Mouse (Mus musculus) thymus, postnatal 36 days (tissue): ENCODE measurements around the gene Acoxl.

Source experiments
- DNase-seq, 2 experiments: peaks; one replicate each; pipeline ENCODE4 v3.0.0; 2022; ENCODE audit warnings: mixed read lengths in 2 of 2

The Acoxl gene

GRCm38 (mm10) chr2:127897718-127898117 lies 59.0 kb downstream of the Acoxl start:
- DNase-seq, result no peak

- DNase-seq, result no peak
Observed at GRCm38 (mm10) chr2:127904918-127905317, 66.2 kb downstream of the Acoxl start.

GRCm38 (mm10) chr2:127906973-127907678 lies 68.5 kb downstream of the Acoxl start:
- DNase-seq, result no peak

- no peak for DNase-seq
Observed at GRCm38 (mm10) chr2:127907679-127908042, 69.0 kb downstream of the Acoxl start.

DNA sequence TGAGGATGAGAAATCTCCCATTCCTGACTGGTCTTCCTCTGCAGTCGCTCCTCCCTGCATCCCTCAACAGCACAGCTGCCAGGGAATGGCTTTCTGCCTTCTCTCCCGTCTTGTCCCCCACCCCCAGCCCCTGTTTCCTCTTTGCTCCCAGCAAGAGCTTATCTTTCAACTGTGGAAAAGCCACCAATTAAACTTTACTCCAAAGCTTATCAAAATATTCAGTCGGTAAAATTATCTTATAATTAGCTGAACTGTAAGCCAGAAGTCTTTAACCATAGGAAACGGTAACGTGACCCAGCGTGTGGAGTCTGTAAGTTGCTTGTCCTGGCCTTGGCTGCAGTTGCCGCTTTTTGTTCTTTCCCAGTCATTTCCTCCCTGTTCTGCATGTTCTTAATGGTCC lies 70.2 kb downstream of the Acoxl start:
- DNase-seq, result no peak

DNA sequence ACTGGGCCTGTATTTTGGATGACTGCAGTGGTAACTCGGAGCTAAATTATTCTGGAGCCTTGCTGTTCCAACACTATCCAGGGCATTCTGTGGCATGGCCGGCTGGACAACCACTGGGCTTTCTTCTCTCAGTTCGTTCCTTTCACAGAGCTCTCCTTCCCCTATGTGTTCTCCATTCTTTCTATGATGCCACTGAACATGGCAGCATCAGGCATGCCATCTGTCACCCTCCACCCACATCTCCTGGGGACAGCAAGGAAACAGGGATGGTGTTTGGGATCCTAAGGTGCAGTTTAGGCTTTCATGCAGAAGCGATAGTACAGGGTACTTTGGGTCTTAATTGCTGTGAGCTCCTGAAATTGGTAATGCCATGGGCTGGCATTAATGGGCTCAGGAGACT lies 71.1 kb downstream of the Acoxl start:
- DNase-seq, result no peak

DNA sequence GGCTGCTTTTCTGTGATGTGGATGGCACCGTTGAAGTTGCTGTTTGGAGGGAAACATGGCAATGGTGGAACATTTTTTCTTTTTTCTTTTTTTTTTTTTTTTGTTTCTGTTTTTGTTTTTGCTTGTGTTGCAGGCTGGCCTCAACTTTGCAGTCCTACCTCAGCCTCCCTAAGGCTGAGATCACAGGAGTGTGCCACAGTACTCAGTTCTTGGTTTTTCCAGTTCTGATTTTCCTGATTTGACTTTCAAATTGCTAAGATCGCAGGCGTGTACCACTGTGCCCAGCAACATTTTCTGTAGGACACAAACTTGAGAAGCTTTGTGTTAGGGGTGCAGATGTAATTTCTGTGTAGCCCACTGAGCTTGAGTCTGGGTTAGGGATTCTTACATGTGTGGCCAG lies 72.9 kb downstream of the Acoxl start:
- DNase-seq, result no peak

DNA sequence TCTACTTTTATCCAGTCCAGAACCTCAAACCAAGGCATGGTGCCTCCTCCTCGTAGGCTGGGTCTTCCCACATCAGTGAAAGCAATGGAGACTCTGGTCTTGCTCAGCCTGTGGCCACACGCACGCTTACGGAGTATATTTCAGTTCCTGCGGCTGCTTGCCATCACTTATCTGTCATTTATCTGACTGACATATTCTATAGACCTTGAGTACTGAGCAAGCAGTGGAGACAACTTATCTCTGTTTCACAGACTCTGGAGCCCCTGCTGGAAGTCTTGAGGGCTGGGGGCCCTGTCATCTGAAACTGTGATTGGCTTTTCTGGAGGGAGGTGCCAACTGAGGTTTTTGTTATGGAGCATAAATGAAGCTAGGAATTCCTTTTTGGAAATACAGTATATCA lies 75.4 kb downstream of the Acoxl start:
- no peak for DNase-seq

- DNase-seq, result peak; percentile 68 to 74
Observed at GRCm38 (mm10) chr2:127916804-127917410, 78.2 kb downstream of the Acoxl start.

- DNase-seq, result no peak
Observed at GRCm38 (mm10) chr2:127919740-127920139, 81.1 kb downstream of the Acoxl start.

DNA sequence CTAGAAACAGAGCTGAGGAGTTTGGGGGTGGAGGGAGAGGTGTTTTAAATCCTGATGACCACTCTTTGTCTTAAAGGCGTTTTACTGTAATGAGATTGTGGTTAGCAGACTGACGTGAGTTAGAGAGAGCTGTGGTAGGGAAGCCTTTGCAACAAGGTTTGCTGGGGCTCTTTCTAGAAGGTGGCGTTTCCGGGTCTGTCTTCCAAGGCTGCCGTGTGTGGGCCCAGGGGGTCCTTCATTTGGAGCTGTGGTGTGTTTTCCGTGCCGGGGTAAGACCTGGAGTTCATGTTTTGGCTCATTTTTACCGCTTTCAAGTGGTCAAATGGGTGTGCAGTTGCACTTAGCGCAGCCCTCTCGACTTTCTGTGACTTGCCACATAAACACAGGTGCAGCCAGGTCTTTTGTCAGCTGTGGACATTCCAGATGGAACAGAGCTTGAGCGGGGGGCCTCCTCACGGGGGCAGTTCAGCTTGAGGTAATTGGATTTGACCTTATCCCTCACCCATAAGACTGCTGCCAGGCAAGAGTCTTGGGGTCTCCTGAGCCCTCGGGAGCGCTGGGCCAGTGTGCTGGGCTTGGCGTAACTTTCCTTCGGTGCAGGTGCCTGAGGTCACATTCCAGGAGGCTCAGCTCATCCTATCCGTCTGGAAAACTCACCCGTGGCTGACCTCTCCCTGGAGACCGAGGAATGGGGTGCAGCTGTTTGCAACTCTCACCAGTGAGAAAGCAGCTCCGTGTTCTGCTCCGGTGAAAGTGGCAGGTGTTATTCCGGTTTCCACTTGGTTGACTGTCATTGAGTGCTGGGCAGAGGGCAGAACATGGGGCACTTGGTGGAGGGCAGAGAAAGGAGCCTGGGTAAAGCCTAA lies 83.6 kb downstream of the Acoxl start:
- peak; percentile 44 to 64 for DNase-seq

DNA sequence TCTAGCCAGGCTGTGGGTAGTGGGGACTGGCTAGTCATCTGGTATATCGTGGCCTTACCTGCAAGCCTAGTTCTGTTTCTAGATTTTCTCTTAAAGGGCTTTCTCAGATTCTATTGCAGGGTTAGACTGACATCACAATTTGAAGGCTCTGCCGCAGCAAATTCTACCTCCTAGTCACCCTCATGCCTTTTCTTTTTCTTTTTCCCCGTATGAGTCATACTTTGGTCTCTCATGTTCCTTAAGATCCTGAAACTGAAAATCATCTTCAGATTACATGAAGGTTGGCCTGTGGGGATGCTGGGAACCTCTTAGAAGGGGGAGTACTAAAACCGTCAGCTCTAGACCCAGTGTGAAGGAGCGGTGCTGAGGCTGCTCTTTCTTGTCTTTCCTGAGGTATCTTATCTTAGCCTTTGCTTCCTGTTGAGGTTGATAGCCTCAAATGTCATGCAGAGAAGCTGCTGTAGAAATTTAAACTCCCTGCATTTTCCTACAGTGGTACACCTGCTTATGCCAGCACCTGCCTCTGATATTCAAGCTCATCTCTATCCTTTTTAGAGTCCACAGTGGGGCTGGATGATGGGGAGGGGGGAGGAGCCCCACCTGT lies 84.5 kb downstream of the Acoxl start:
- DNase-seq, result peak; percentile 38 to 45

DNA sequence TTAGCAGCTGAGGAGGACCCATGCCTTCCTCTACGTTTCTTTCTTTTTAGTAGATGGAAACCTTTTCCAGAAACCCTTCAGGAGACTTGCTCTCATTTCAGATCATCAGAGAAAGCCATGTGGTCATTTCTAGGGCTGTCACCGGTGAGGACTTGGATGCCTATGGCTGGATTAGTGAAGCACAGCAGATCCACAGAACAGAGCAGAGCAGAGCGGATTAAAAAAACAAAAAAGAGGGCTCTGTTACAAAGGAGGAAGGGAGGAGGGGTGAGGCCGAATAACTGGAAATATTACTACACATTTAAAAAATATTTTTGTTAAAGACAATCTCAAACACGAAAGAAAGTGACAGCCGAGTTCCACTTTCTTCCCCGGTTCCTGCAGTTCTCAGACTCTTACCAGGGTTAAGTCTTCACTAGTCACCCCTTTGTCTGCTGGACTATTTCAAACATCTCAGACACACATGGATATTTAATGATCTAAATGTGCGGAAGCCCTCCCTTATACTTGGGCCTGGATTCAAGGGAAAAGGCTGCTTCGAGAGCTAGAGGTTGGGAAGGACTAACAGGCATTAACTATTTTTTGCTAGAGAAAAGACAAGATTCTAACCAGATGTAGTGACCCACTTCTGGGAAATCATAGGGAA lies 88.1 kb downstream of the Acoxl start:
- DNase-seq, result no peak

DNA sequence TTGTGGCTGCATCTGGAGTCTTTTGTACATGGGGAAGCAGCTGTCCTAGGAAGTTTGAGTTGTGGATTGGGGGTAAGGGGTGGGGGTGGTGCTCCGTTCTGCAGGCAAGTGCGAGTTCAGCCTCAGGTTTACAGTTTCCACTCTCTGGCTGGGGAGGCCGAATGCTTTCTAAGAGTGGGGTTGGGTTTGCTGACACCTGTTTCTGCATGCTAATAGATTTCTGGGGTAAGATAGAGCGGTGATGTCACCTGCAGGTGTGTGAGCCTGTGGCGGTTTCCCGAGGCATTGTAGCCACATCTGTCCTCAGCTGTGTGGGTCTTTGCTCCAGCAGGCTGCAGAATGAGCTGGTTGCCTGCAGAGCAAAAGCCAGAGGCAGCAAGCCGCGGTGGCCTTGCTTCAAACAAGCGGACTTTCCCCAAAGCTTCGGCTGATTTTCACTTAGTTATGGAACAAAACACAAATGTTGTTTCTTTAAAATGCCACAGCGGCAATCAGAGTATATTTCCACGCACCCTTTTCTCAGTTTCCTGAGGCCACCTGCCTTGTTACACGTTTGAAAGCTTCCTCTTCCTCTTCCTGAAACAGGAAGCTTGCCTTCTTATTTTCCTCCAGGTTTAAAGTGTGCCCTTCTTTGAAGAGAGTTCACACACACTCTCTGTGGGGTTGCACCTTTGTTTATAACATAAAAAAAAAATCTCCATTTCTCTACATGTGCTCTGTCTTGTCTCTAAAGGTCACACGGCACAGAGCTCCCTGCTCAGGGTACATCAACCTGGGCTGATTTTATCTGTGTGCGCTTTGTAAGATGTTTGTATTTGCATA lies 89.0 kb downstream of the Acoxl start:
- DNase-seq, result peak; percentile 84 to 89

GRCm38 (mm10) chr2:127928279-127928678 lies 89.6 kb downstream of the Acoxl start:
- peak in 1 of 2 experiments; percentile 38 for DNase-seq

DNA sequence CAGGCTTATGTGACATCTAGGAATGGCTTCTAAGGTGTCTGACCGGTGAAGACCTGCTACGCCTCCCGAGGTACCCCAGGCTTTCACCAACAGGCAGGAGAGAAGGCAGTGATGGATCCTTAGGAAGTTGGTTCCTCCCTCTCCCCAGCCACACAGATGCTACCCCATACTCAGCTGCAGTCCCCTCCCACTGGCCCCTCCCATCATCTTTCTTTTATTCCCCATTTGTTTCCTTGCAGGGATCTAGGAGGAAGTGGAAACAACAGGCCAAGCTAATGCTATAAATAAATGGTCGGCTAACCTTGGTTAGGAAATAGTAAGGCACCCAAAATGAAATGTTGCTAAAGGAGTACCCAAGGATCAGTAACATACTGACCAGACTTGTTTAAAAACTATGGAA lies 90.2 kb downstream of the Acoxl start:
- peak in 1 of 2 experiments; percentile 38 for DNase-seq

DNA sequence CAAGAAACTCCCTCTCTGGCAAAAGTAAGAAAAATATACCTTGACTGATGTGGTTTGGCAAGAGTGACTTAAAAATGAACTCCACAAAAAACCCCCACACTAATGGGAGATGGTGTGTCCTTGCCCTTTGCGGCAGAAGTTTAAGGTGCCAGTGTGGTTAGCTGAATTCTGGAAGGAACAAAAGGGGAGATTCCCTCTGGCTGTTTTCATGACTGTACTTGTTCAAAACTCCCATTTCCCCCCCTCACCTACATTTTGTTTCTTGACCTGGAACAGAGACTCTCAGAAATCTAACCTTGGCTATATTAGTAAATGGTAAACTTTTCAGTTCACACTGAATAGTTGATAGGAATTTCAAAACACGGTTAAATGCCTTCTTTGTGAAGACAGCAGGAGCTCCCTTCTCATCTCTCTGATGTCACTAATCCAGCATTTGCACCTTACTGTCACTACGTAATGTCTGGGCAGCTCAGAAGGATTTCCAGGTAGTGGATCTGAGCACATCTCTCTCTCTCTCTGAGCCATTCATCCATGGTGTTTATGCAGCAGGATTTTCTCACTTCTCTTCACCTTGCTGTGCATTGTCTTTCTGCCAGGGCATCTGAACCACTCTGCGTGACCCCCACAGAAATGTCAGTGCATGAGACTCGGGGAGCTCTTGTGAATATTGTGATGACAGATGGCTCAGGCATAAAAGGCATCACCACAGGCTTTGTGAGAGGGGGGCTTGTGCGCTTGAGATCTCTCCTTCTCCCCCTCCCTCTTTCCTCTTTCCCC lies 91.5 kb downstream of the Acoxl start:
- no peak for DNase-seq

DNA sequence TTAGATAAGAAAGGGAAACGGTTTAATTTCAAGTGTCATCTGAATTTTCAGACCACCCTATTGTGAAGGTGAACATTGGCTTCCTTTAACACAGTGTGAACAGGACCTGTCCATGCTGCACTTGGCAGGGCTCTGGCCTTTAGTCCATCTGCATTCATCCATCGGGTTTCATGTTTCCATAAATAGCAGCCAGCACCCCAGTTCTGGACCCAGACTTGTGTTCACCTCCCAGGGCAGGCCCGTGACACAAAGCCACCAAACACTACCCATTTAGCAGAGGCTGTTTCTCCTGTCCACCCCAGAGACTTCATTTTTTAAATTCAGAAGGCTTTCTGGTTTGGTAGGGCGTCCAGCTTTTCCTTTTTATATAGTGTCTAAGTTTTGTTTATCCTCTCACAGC lies 92.9 kb downstream of the Acoxl start:
- no peak for DNase-seq

DNA sequence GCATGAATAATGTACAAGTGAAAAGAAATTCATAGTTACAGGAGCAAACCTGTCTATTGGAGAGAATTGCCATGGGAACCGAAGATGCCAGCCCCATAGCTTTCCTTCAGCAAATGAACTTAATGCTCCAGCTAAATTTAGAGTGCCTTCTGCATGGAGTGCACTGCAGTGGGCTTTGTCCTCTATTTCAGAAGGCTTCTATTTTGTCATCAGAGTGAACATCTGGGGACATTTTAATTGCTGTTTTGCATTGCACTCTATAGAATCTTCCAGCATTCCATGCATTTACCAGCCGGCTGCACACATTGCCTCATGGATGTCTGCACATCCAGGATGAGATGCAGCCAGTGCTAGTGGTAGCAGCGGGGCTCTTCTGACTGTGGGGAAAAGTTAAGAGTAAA lies 94.9 kb downstream of the Acoxl start:
- DNase-seq, result no peak

DNA sequence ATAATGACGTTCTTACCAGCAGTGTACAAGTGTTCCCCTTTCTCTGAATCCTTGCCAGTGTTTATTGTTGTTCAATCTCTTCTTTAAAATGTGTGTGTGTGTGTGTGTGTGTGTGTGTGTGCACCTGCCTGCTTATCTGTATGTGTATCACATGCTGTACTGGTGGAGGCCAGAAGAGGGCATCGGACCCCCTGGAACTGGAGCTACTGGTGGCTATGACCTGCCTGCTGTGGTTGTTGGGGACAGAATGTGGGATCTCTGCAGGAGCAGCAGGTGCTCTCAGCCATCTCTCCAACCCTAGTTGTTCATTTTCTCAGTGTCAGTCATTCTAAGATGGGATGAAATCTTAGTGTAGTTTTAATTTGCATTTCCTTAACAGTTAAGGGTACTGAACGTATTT lies 98.4 kb downstream of the Acoxl start:
- peak; percentile 38 to 44 for DNase-seq

DNA sequence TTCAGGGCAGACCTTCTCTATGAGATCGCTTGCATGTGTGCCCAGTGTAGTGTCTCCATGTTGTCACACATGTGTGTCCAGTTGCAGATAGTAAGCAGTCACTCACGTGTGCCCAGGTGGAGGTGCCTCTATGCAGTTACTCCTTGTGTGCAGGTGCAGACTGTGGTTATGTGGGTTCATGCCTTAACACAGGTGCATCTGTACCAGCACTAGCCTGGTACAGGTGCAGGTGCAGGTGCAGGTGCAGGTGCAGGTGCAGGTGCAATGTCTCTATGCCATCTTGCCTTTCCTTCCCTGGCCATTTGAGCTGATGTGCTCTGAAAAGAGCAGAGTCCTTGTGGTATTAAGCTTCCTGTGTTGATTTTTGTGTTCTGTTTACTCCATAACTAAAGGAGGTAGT lies 100.5 kb downstream of the Acoxl start:
- peak; percentile 46 to 59 for DNase-seq
